Mouse (Mus musculus): Measurements from ENCODE around the gene Ctnna2.

Gene Ctnna2

DNA sequence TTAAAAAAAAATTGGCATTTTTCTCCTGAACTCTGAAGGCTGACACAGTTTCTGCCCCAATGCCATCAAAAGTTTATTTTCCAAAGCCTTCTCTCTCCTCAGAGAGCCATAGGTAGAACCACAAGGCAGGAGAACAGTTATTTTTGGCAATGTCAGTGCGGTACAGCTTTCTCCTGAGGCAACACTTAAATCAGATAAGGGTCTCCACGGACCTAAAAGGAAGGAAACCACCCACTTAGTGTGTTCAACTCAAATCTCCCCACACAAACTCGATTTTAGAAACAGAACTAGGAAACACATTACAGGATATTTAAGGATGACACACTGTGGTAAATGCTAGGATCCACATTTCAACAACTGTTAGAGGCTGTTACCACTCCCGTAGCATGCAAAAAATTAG lies 803.7 kb downstream of the Ctnna2 start:
- no peak for DNase-seq (ENCODE audit: low spot score in 2 of 2)

DNA sequence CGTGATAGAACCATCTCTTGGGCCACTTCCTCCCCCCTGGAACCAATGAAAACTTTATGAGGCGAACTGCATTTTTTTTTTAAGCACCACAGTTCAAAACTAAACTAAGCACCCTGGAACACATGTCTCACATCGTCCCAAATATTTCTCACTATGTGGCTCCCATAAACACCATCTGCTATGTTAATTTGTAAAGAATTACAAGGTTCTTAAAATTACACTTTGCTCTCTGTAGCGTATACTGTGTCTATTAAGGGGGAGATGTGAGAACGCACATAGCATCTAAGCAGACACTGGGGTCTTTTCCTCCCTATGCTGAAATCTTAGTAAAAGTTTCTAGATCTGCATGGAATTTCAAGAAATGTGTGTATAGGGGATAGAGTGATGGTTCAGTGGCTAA lies 822.5 kb downstream of the Ctnna2 start:
- no peak for DNase-seq (ENCODE audit: low spot score in 2 of 2)

DNA sequence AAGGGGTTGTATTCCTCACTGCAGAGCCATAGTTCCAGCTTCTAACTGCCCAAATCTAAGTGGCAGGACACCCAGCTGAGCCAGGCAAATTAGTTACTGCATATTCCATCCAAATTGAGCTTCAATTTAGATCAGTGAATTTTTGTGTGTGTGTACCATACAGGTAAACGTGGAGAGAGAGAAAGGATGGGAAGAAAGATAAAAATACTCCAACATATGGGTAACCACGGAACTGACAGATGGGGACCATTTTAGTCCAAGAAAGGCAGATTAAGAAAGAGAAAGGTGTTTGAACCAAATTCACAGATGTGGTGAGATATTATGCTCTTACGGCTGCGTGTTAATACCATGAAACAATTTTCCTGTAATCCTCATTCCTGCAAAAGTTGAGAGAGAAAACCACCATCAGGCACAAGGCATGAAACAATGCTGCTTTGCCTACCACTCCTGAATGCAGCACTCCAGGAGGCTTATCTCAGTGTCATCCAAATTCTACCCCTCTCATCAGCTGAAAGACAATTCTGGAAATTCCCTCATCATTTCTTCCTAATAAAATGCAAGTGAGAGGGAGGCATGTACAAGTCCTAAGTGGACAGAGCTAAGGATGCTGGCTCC lies 840.1 kb downstream of the Ctnna2 start:
- DNase-seq (ENCODE audit: low spot score in 2 of 2): no peak

DNA sequence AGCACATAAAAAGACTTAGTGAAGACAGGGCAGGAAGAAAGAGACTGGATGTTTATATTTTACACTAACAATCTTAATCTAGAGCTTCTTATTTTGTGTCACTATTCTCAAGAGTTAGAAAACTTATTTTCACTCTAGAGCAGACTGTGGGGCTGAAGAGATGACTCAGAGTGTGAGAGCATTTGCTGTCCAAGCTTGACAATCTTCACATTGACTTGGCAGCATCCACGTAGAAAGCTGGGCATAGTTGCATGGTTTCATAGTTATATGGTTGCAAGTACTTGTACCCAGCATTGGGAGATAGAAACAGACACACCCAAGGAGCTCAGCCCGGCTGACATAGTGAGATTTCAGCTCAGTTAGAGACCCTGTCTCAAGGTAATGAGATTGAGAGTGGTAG lies 858.6 kb downstream of the Ctnna2 start:
- no peak for DNase-seq (ENCODE audit: low spot score in 2 of 2)

DNA sequence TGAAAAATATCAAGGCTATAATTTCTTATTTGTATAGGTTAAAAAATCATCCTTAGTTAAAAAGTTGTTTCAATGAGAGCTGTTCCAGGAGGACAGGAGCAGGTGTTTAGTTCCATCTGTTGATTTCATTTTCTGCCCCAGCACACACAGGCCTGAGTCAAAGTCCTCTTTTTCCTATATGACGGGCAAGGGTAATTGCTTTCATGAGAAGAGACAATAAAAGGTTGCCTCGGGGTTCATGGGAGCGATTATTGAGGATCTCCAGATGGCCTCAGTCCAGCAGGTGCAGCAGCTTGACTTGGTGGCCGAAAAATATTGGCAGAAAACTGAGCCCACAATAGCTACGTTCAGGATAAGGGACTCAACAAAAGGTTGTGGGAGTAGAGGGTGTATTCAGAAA lies 859.0 kb downstream of the Ctnna2 start:
- no peak for DNase-seq (ENCODE audit: low spot score in 2 of 2)

DNA sequence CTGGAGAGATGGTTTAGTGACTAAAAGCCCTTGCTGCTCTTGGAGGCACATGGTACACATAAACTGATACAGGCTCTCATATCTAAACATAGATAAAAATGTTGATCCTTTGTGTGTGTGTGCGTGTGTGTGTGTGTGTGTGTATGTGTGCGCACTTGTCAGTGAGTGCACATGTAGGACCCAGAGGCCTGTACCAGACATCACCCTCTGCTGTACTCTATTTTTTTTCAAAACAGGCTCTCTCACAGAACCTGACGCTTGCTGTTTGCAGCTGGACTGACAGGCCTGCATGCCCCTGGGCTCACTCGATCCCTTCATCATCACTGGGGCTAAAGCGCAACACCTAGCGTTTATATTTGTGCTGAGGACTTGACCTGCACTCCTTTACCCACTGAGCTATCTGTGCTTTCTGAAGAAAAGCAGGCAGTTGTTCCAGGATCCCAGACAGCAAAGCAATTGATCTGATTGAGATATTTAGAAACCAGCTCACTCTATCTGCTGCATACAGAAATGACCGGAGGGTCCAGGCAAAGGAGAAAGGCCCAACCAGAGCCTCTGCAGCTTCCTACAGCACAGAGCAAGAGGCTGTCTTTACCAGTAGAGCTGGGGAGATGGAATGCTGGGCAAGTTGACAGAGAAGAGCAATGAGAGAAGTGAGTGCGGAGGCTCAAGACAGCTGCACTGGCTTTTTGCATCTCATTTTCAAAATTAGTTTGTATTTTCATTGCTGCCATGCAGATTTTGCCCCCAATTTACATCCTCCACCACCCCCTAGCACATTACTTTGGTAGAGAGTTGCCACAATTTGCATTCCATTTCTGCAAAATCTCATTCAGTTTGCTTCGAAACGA lies 870.2 kb downstream of the Ctnna2 start:
- DNase-seq (ENCODE audit: low spot score in 2 of 2): no peak

DNA sequence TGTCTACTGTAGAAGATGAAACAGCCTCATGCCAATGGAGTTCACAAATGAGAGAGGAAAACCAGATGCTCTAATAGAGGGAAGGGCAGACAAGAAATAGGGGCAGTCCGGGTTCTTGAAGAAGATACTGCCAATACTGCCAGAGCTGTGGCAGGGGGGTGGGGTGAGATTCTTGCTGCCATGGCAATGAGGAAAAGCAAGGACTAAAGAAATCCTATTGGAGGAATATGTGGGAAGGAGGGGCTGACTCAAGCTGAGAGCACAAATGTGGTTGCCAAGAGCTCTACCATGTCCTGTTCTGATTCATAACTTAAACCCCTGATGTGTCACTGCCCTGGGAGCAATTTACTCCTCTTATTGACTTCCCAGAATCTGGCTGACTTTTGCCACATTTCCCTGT lies 878.5 kb downstream of the Ctnna2 start:
- DNase-seq (ENCODE audit: low spot score in 2 of 2): no peak

DNA sequence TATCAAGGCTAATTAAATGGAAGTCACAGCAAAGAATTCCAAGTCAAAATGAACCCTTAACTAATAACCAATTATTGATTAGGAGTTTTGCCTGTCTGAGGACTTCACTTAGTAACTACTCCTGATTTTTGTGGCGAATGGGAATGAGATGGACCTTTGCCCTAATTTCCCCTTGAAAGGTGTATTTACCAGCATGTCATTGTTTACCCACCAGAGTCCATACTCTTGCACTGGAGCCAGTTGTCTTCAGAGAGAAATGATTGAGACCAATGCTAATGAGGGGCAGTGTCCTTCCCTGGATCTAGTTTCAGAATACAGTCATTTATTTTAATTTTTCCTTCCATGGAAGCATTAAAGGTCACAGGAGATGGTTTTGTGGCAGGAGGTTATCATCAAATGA lies 881.0 kb downstream of the Ctnna2 start:
- no peak for DNase-seq (ENCODE audit: low spot score in 2 of 2)

DNA sequence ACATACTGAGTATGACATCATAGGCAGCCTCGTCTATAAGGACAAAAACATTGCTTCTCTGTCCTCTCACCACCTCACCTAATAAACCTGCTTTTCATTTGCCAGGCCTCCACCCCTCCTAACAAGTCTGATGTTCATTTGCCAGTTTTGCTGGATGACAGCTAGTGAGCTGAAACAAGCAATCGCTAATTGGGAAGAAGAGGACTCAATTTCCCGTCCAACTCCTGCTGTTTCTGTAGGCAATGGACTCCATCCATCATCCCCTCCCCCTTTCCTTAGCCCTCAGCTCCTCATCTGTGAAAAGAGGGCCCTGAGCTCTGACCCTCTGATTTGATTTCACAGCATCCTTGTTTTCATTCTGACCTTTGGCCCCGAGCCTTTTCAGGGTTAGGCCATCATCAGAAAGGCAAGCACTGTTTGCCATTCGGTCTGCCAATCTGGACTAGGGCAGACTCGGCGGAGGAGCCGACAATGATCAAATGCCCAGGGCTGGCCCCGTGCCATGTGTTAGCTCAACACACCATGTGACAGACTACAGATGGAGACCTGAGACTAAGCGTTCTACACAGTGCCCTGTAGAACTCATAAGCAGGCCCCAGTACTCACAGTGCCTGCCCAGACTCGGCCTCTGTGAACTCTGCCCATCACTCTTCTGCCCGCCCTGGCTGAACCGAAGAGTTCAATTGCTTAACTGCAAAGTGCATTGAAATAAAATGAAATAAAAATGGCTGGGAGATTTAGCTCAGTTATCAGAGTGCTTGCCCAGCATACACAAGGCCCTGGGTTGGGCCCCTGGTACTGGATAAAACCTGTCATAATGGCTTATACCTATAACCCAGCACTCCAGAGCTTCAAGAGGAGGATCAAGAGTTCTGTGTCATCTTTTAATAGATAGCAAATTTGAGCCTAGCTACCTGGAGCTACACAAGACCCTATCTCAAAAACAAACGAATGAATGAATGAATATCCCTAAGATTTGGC lies 903.8 kb downstream of the Ctnna2 start:
- DNase-seq (ENCODE audit: low spot score in 2 of 2): no peak

DNA sequence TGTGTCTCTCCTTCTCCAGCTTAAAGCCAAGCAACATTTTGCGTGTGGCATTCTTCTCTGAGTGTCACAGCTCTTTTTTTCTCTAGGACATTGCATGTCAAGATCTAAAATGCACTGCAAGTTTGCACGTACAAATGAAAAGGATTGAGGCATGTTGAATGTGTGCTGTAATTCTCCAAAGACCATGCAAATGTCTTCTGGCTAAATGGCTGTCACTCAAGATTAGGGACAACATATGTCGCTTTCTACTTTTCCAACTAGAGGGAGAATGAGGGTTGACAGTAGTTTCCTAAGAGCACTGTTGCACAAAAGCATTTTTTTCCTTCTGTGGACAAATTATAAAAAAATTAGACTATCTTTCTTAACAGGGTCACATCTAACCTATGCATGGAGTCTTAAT lies 909.9 kb downstream of the Ctnna2 start:
- no peak for DNase-seq (ENCODE audit: low spot score in 2 of 2)

DNA sequence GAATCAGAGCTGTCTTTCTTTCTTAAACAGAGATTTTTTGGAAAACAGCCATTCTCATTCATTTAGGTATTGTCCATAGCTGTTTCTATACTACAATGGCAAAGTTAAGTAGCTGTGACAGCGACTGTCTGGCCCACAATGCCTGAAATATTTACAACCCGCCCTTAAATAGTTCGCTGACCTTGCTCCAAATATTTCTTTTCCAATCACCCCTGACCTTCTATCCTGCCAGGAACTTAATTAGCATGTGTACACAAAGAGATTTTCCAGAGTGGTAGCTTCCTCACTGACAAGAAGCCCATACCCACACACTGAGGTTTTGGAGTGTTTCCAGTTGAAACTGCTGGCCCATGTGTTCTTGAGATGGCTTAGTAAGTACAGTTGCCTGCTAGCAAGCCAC lies 928.8 kb downstream of the Ctnna2 start:
- DNase-seq (ENCODE audit: low spot score in 2 of 2): no peak

DNA sequence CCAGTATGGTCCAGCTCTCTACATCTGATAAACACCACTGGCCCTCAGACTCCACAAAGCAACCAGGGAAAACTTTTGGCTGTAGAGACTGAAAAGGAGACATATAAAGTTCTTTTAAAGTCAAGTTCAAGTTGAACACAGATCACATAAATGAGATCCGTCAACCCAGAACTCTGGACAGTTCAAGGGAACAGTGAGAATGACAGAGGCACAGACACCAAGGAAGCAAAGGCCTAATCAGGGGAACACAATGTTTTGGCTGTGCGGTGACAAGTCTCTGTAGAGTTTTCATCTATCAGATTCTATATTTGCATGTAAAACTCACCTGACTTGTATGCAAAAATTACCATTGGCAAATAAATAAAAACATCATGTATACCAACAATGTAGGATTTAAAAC lies 929.3 kb downstream of the Ctnna2 start:
- no peak for DNase-seq (ENCODE audit: low spot score in 2 of 2)

DNA sequence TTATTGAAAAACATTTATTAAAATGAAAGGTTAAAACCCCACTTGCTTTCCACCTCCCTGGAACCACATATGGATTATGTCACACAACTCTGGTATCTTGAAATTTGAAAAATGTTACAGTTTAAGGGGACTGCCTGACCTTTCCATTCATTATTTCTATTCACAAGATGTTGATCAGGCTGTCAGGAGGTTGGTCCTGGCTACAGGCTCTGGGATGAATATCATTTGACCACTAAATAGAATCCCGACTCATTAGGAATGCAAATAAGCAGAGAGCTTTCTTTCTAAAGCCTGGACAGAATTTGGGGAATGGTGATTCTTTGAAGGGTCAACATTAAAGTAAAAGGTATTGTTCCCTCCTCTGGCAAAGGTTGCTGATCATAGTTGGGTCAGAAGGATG lies 931.9 kb downstream of the Ctnna2 start:
- DNase-seq (ENCODE audit: low spot score in 2 of 2): no peak

DNA sequence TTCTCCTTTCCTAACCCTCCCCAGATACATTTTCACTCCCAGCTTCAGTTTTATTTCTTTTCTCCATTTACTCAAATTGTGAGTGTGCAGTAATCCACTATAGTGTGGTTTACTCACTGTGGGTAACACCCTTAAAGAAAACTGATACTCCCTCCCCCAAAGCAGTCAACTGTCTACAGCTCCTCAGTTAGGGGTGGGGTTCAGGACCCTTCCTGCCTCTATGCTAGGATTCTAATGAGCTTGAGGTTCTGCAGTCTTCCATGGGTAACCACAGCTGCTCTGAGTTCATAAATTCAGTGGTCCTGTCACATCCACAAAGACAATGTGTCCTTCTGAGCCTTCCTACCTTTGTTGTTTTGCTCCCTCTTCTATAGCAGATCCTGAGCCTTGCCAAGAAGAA lies 954.4 kb downstream of the Ctnna2 start:
- DNase-seq (ENCODE audit: low spot score in 2 of 2): no peak

DNA sequence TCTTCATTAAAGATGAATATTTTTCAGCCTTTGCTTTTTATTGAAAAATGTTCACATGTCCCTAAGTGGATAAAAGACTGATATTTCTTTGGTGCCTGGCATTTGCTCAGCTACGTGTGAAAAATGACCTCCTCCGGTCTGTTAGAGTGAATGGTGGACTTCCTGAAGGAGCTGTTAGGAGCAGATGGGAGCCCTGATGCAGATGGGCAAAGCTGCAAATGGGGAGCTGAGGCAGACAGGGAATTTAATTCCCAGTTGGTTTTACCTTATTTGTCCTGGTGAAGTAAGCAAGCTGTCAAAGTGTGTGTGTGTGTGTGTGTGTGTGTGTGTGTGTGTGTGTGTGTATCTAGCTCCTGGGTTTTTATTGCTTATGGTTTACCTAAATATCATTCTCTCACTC lies 966.3 kb downstream of the Ctnna2 start:
- DNase-seq (ENCODE audit: low spot score in 2 of 2): no peak

DNA sequence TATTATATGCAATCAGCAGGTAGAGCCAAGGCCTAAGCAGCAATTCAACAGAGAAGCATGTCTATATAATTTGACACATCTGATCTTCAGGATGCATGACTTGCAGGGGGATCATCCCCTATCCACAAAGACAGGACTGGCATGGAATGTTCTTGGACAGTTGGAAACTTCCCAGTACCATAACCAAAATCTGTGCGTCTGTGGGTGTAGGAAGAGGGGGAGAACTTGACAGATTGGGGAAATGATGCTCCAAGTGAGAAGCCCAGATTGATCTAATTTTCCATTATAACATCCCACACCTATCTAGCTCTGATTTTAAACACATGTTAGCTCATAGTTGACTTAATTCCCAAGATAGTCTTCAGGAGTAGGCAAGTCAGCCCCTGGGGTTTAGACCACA lies 968.5 kb downstream of the Ctnna2 start:
- DNase-seq (ENCODE audit: low spot score in 2 of 2): no peak

DNA sequence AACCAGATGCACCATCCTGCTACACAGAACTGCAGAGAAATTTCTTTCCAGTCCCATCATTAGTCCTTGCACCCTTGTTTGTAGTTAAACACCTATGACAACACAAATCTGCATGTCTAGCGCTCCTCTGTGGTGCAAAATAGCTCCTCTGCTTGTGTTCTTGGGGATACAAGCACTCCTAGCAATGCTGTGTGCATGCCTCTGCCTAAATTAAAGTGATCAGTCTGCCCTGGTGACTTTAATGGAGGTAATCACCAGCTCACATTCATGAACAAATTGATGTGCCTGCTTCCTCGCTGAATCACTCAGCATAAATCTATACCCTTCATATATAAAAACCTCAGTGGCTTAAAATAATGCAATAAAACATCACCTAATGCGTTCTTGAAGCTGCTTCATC lies 987.4 kb downstream of the Ctnna2 start:
- DNase-seq (ENCODE audit: low spot score in 2 of 2): no peak

DNA sequence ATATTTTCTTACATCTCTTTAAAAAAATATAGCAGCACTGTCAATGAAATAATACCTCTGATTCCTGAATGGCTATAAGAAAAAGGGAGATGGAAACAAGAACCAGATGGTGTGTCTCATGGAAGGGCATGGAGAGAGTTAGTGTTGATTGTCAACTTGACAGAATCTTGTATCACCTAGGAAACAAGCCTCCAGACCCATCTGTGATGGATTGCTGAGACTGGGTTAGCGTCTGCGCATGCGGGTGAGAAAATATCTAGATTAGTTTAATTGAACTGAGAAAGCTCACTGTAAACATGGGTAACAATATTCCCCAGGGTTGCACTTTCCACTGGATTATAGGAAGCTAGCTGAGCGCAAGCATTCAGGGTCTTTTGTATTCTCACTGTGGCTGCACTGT lies 994.7 kb downstream of the Ctnna2 start:
- DNase-seq (ENCODE audit: low spot score in 2 of 2): no peak

DNA sequence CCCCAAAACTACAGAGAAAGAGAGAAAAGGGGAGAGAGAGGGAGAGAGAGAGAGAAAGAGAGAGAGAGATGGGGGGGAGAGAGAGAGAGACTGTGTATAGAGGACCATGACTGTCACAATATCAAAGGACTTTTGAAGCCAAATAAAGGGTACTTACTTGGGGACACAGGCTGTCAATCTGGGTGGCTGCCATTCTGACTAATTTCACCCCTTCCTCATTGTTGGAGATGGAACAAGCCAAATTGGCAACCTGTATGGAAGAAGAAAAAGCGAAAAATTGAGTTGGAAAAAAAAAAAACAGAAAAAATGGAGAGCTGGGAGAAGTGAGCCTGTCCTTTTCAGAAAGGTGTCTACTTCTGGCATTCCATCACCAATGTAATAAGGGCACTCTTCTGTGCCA lies 997.8 kb downstream of the Ctnna2 start:
- no peak for DNase-seq (ENCODE audit: low spot score in 2 of 2)

DNA sequence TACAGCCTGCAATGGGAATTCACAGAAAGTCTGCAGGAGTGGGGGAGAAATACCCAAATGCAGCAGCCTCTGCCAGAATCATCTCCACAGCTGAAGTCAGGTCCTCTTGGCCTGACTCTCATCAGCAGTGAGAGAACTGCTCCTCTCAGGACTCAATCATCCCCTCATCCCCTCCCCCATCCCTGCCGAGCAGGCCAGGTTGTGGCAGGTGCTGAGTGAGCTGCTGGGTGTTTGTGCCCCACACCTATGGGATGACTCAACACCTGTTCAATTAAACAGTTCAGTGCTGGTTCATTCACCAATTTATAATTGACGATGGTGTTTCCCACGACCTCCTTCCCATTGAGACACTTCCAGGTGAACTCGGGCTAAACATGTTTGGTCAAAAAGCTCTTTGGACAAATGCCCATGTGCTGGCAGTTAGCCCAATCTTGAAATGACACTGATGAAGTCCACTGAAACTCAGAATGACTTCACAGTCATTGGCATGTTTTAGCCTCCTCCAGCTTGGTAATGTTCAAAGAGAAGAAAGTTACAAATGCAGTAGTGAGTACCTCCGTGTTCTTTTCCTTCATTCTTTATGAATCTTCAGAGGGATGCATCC lies 1000.1 kb downstream of the Ctnna2 start:
- no peak for DNase-seq (ENCODE audit: low spot score in 2 of 2)

DNA sequence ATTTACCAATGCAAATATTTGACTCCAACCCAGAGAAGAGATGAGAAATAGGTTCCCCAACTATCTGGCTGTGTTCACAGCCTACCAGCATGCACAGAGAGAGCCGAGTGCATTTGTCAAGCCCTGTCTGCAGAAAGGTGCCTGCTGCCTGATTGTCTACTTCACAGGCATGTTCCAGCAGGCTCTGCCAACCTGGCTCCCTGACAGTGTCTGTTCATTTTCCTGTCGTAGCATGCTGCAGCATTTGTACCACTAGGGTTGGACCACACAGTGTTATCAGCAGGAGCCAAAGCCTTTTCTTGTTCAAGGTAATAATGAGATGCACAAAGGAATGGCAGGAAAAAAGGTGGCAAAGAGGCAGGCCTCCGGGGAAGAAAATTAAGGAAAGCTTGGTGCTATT lies 1001.7 kb downstream of the Ctnna2 start:
- no peak for DNase-seq (ENCODE audit: low spot score in 2 of 2)

DNA sequence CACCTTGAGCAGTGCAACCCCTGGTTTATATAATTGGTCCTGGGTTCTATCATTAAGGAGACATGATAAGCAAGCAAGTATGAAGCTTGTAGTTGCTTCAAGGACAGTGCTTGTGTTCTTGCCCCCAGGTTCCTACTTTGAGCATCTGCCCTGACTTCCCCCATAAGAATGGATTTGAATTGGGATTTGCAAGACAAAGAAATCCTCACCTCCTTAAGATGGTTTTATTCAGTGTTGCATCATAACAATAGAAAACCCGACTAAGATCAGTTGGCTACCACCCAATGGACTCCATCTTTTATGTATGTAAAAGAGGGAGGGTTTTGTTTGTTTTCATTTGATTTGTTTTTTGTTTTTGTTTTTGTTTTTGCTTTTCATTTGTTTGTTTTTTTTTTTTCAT lies 1005.2 kb downstream of the Ctnna2 start:
- DNase-seq (ENCODE audit: low spot score in 2 of 2): no peak
